Mouse (Mus musculus) liver, adult 2 months (tissue): Measurements from ENCODE around the gene Zfp865. TPM values are rescaled to one million over a fixed set of nuclear protein-coding genes. Genes with fewer than 3 reads are reported as not detected.
"Not testable (repeated sequence)": the region's sequence is repeated elsewhere in the genome, so short reads cannot be mapped to it uniquely, and the experiment has no call there.

Source experiments
- DNase-seq: peaks from one replicate; pipeline ENCODE4 v3.0.0-alpha.2; 2011; ENCODE audit warnings: low read depth, low spot score; ENCODE audit errors: extremely low read depth
- H3K27ac ChIP-seq: fragments of 200-500 bp; replicated peaks from 2 replicates; pipeline ENCODE4 v1.5.1; 2012; ENCODE audit warnings: low read depth, mild to moderate bottlenecking, control low read depth, inconsistent platforms, low read length; ENCODE audit not compliant: insufficient read depth
- H3K27me3 ChIP-seq: fragments of 200-500 bp; 2 replicates; pipeline ENCODE4 v1.6.1; 2012; ENCODE audit warnings: mild to moderate bottlenecking, moderate library complexity, low read length, inconsistent platforms; ENCODE audit not compliant: control insufficient read depth, insufficient read depth
- H3K36me3 ChIP-seq: fragments of 200-500 bp; 2 replicates; pipeline ENCODE4 v1.6.1; 2012; ENCODE audit warnings: low read length, inconsistent platforms; ENCODE audit not compliant: control insufficient read depth, insufficient read depth
- H3K4me1 ChIP-seq: fragments of 200-500 bp; 2 replicates; pipeline ENCODE4 v1.6.1; 2011; ENCODE audit warnings: low read length; ENCODE audit not compliant: control insufficient read depth, insufficient read depth
- H3K4me3 ChIP-seq: fragments of 200-500 bp; 2 replicates; pipeline ENCODE4 v1.5.1; 2011; ENCODE audit warnings: low read depth, mild to moderate bottlenecking, control low read depth, low read length, moderate library complexity; ENCODE audit not compliant: insufficient read depth
- H3K79me2 ChIP-seq: fragments of 200-500 bp; 2 replicates; pipeline ENCODE4 v1.6.1; 2012; ENCODE audit warnings: inconsistent platforms, mild to moderate bottlenecking, low read length, moderate library complexity; ENCODE audit not compliant: control insufficient read depth, insufficient read depth
- H3K9ac ChIP-seq: fragments of 200-500 bp; 2 replicates; pipeline ENCODE4 v1.6.1; 2012; ENCODE audit warnings: low read depth, mild to moderate bottlenecking, control low read depth, inconsistent platforms, low read length
- CTCF ChIP-seq: fragments of 200-500 bp; IDR thresholded peaks from 2 replicates; pipeline ENCODE4 v1.5.1; 2011; ENCODE audit warnings: low read depth, low read length, control low read depth
- POLR2A ChIP-seq: fragments of 200-500 bp; IDR thresholded peaks from 2 replicates; pipeline ENCODE4 v1.6.1; 2011; ENCODE audit warnings: low read length, control low read depth; ENCODE audit not compliant: insufficient read depth; ENCODE audit errors: extremely low read depth
- WGBS: fragments of 180-500 bp; shearing (Covaris S2); methylation state at CpG from one replicate; pipeline ENCODE4 v1.1.7; 2018; 5-methylcytosine and 5-hydroxymethylcytosine counted together
- polyA plus RNA-seq: library from polyadenylated mRNA; depleted of rRNA; stranded (reverse); fragments of >200 nt; gene quantifications from 2 replicates; pipeline ENCODE4 v1.2.3, GENCODE M21; 2012
- total RNA-seq: library from RNA; depleted of rRNA; stranded (reverse); fragments of >200 nt; gene quantifications from 2 replicates; pipeline ENCODE4 v1.2.3, GENCODE M21; 2014

Zfp865 gene
- total and polyA plus RNA-seq, 2 experiments, result 4.1 to 14.6 TPM

- H3K4me1 ChIP-seq, result peaks cover 12% of the 10 kb centered on the region
- H3K27me3 ChIP-seq, result no peaks in the 10 kb centered on the region
- WGBS, result 97% methylated on average over 21 of the region's 21 CpGs
Observed at GRCm38 (mm10) chr7:5017931-5018330, 2.2 kb upstream of the Zfp865 start.

GRCm38 (mm10) chr7:5019576-5019975 lies 600 bp upstream of the Zfp865 start:
- H3K27me3 ChIP-seq, DNase-seq, H3K36me3 ChIP-seq, H3K4me3 ChIP-seq: not testable (repeated sequence)
- H3K27ac ChIP-seq, result 0 out of 2 replicates have a peak overlapping the region, but pooled peaks have one; percentile 35
- H3K4me1 ChIP-seq, result peaks cover 12% of the 10 kb centered on the region
- 15% methylated on average over 8 of the region's 8 CpGs for WGBS
- H3K9ac ChIP-seq, result peak overlapping the region; percentile 21; the same call in 1 of the 2 replicates
- peaks cover 20% of the 10 kb centered on the region; the same call in 1 of the 2 replicates for H3K79me2 ChIP-seq

More at GRCm38 (mm10) chr7:5017931-5018330, 2.2 kb upstream of the Zfp865 start:
- H3K27ac ChIP-seq, result no peak overlapping the region
- H3K4me3 ChIP-seq, result no peak overlapping the region
- H3K36me3 ChIP-seq, result peaks cover 2% of the 10 kb centered on the region; the same call in 1 of the 2 replicates
- H3K79me2 ChIP-seq, result peaks cover 11% of the 10 kb centered on the region; the same call in 1 of the 2 replicates
- H3K9ac ChIP-seq, result no peak overlapping the region
- DNase-seq, result no peak
- TF ChIP-seq CTCF (no peak), POLR2A (no peak)

- peak overlapping the region; percentile 82 for H3K27ac ChIP-seq
- H3K4me1 ChIP-seq, result peaks cover 12% of the 10 kb centered on the region
- under 1% methylated on average over 14 of the region's 15 CpGs for WGBS
- peaks cover 23% of the 10 kb centered on the region; the same call in 1 of the 2 replicates for H3K79me2 ChIP-seq
- peak overlapping the region; percentile 66 for H3K4me3 ChIP-seq
- peaks cover 4% of the 10 kb centered on the region; the same call in 1 of the 2 replicates for H3K36me3 ChIP-seq
- TF ChIP-seq CTCF, result no peak
- no peak for TF ChIP-seq POLR2A
- H3K9ac ChIP-seq, result peak overlapping the region; percentile 78
- DNase-seq, result no peak
- no peaks in the 10 kb centered on the region for H3K27me3 ChIP-seq
Observed at GRCm38 (mm10) chr7:5020685-5021084, 509 bp downstream of the Zfp865 start.

GRCm38 (mm10) chr7:5021197-5021596 lies 1.0 kb downstream of the Zfp865 start:
- H3K27ac ChIP-seq, result peak overlapping the region; percentile 82
- peaks cover 23% of the 10 kb centered on the region; the same call in 1 of the 2 replicates for H3K79me2 ChIP-seq
- DNase-seq, result no peak
- TF ChIP-seq POLR2A, result no peak
- peak overlapping the region; percentile 66 for H3K4me3 ChIP-seq
- peaks cover 12% of the 10 kb centered on the region for H3K4me1 ChIP-seq
- H3K9ac ChIP-seq, result peak overlapping the region; percentile 10; the same call in 1 of the 2 replicates
- H3K36me3 ChIP-seq, result peaks cover 4% of the 10 kb centered on the region; the same call in 1 of the 2 replicates
- WGBS, result 41% methylated on average over 5 of the region's 5 CpGs
- H3K27me3 ChIP-seq, result no peaks in the 10 kb centered on the region

DNA sequence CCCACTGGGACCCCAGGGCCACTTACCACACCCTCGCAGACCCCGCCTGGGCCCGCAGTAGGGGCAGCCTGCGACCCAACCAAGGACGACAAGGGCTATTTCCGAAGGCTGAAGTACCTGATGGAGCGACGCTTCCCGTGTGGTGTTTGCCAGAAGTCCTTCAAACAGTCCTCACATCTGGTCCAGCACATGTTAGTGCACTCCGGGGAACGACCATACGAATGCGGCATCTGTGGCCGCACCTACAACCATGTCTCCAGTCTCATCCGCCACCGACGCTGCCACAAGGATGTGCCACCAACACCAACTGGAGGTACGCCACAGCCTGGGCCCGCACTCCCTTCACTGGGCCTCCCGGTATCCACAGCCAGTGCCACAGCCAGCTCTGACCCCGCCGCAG lies 9.4 kb downstream of the Zfp865 start:
- WGBS, result 95% methylated on average over 22 of the region's 22 CpGs
- Histone ChIP-seq H3K4me3 (no peak overlapping the region), H3K4me1 (no peaks in the 10 kb centered on the region), H3K27ac (no peak overlapping the region), H3K79me2 (peaks cover 3% of the 10 kb centered on the region; the same call in 1 of the 2 replicates), H3K9ac (no peak overlapping the region), H3K36me3 (peaks cover 40% of the 10 kb centered on the region), H3K27me3 (peaks cover 3% of the 10 kb centered on the region; the same call in 1 of the 2 replicates)
- no peak for DNase-seq
- TF ChIP-seq CTCF (no peak), POLR2A (no peak)

DNA sequence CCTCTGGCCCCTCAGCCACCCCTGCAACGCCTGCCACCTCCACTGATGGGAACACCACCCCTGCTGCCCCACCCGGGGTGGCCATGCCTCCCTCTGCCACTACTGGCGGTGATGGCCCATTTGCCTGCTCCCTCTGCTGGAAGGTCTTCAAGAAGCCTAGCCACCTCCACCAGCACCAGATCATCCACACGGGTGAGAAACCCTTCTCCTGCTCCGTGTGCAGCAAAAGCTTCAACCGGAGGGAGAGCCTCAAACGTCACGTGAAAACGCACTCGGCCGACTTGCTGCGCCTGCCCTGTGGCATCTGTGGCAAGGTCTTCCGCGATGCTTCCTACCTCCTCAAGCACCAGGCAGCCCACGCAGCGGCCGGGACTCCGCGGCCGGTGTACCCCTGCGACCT lies 9.8 kb downstream of the Zfp865 start:
- DNase-seq, result no peak
- 94% methylated on average over 21 of the region's 21 CpGs for WGBS

More for the DNA sequence above, 9.8 kb downstream of the Zfp865 start:
- H3K4me3 ChIP-seq, result no peak overlapping the region
- H3K9ac ChIP-seq, result no peak overlapping the region
- H3K36me3 ChIP-seq, result peaks cover 40% of the 10 kb centered on the region
- H3K27ac ChIP-seq, result no peak overlapping the region
- TF ChIP-seq CTCF (no peak), POLR2A (no peak)
- peaks cover 3% of the 10 kb centered on the region; the same call in 1 of the 2 replicates for H3K79me2 ChIP-seq
- H3K4me1 ChIP-seq, result no peaks in the 10 kb centered on the region
- H3K27me3 ChIP-seq, result peaks cover 3% of the 10 kb centered on the region; the same call in 1 of the 2 replicates
